Mouse (Mus musculus) bone marrow, adult 2 months (tissue): ENCODE results near the gene Atf6b.

Source experiments
- CTCF ChIP-seq: fragments of 200-500 bp; IDR thresholded peaks from 2 replicates; pipeline ENCODE4 v1.5.1; 2011; ENCODE audit warnings: low read length, control low read depth; ENCODE audit not compliant: control insufficient read depth, insufficient read depth
- POLR2A ChIP-seq: fragments of 200-500 bp; IDR thresholded peaks from 2 replicates; pipeline ENCODE4 v1.6.1; 2011; ENCODE audit warnings: low read depth, mild to moderate bottlenecking, control low read depth, low read length, borderline replicate concordance; ENCODE audit not compliant: control insufficient read depth

GRCm38 (mm10) chr17:34641945-34642344 lies 5.0 kb upstream of the Atf6b start:
- TF ChIP-seq CTCF (no peak), POLR2A (no peak)
